Mouse (Mus musculus) cerebellum, adult 9-10 months (tissue): ENCODE data around the gene Zfp385a.
A peak's percentile ranks its signal among the peaks of the same experiment; 100 is the strongest.

Experiments used
- DNase-seq: peaks from one replicate; pipeline ENCODE4 v3.0.0; 2022

The Zfp385a gene

GRCm38 (mm10) chr15:103305792-103306645 lies 33.9 kb downstream of the Zfp385a start:
- peak; percentile 45 for DNase-seq

- peak; percentile 98 for DNase-seq
Observed at GRCm38 (mm10) chr15:103305070-103305678, 34.7 kb downstream of the Zfp385a start.

- DNase-seq = peak; percentile 66
Observed at GRCm38 (mm10) chr15:103304616-103304969, 35.3 kb downstream of the Zfp385a start.

GRCm38 (mm10) chr15:103303916-103304615 lies 35.8 kb downstream of the Zfp385a start:
- no peak for DNase-seq

- DNase-seq = no peak
Observed at GRCm38 (mm10) chr15:103302341-103303021, 37.4 kb downstream of the Zfp385a start.

GRCm38 (mm10) chr15:103301547-103302340 lies 38.1 kb downstream of the Zfp385a start:
- DNase-seq = no peak

- DNase-seq = no peak
Observed at GRCm38 (mm10) chr15:103301046-103301445, 38.8 kb downstream of the Zfp385a start.

GRCm38 (mm10) chr15:103300560-103300959 lies 39.3 kb downstream of the Zfp385a start:
- DNase-seq = no peak

- DNase-seq = peak; percentile 58
Observed at GRCm38 (mm10) chr15:103300067-103300471, 39.8 kb downstream of the Zfp385a start.

GRCm38 (mm10) chr15:103299644-103300043 lies 40.2 kb downstream of the Zfp385a start:
- DNase-seq = no peak

GRCm38 (mm10) chr15:103298861-103299616 lies 40.9 kb downstream of the Zfp385a start:
- no peak for DNase-seq

GRCm38 (mm10) chr15:103298026-103298425 lies 41.9 kb downstream of the Zfp385a start:
- DNase-seq = no peak

GRCm38 (mm10) chr15:103297313-103297712 lies 42.6 kb downstream of the Zfp385a start:
- DNase-seq = no peak

GRCm38 (mm10) chr15:103295851-103296250 lies 44.0 kb downstream of the Zfp385a start:
- no peak for DNase-seq

GRCm38 (mm10) chr15:103294649-103295048 lies 45.2 kb downstream of the Zfp385a start:
- no peak for DNase-seq

GRCm38 (mm10) chr15:103293375-103293774 lies 46.5 kb downstream of the Zfp385a start:
- no peak for DNase-seq

- no peak for DNase-seq
Observed at GRCm38 (mm10) chr15:103292673-103293345, 47.1 kb downstream of the Zfp385a start.

- DNase-seq = no peak
Observed at GRCm38 (mm10) chr15:103290843-103291242, 49.0 kb downstream of the Zfp385a start.

GRCm38 (mm10) chr15:103290417-103290816 lies 49.5 kb downstream of the Zfp385a start:
- DNase-seq = no peak

- DNase-seq = no peak
Observed at GRCm38 (mm10) chr15:103289600-103289999, 50.3 kb downstream of the Zfp385a start.
